Mouse (Mus musculus) heart, postnatal 25 days (tissue): ENCODE data around the gene BC049762. TPM values are rescaled to one million over a fixed set of nuclear protein-coding genes. Genes with fewer than 3 reads are reported as not detected.

Experiments
- DNase-seq: peaks from one replicate; pipeline ENCODE4 v3.0.0; 2022; ENCODE audit warnings: low spot score
- intact Hi-C: fragments of 180-260 bp; cut with DNase I; formaldehyde crosslinking; loops from one replicate; pipeline ENCODE4 v1.15.1; 2025
- total RNA-seq, 2 experiments: library from RNA; stranded (reverse); gene quantifications; 2 replicates each; pipeline ENCODE4 v1.2.3; 2021

The BC049762 gene
- total RNA-seq, 2 experiments from 2014 or later, result 0.42 TPM; not detected in 1

DNA sequence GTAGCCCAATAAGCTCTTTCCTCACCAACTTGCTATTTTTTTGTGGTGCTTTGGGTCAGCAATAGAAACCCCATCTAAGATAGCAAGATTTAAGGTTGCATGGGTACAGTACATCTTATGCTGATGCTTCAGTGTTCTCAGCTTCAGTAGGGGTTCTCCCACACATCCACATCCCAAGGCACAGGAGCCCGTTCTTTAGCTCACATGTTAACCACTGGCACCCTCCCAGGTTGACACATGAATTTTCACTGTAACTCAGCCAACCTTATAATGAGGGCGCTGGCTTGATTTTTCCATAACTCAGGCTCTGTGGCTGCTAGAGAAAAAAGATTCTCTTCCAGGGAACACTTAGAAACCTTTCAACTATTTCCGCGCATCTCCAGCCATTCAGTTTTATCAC lies 35.7 kb downstream of the BC049762 start:
- intact Hi-C loops, result no loop called here

DNA sequence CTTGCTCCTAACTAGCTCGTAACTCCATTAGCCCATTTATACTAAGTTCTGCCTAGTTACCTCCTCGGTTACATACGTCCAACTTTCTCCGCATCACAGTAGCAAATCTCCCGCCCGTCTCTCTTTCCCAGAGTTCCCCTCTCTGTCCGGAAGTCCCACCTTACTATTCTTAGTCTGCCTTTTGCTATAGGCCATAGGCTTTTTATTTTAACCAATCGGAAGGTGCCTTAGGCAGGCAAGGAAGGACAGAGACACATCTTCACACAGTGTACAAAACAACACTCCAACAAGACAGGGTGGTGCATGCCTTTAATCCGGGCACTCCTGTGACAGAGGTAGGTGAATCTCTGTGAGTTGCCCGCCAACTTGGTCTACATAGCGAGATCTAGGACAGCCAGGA lies 42.5 kb downstream of the BC049762 start, which contains the start of gene Gm12569:
TSS of gene Gm12569 (plus strand) at position 166 of the 400 bp plus-strand sequence.
- DNase-seq, result no peak
- intact Hi-C loops, result no loop called here

More for the DNA sequence above, 35.7 kb downstream of the BC049762 start:
- DNase-seq, result no peak

DNA sequence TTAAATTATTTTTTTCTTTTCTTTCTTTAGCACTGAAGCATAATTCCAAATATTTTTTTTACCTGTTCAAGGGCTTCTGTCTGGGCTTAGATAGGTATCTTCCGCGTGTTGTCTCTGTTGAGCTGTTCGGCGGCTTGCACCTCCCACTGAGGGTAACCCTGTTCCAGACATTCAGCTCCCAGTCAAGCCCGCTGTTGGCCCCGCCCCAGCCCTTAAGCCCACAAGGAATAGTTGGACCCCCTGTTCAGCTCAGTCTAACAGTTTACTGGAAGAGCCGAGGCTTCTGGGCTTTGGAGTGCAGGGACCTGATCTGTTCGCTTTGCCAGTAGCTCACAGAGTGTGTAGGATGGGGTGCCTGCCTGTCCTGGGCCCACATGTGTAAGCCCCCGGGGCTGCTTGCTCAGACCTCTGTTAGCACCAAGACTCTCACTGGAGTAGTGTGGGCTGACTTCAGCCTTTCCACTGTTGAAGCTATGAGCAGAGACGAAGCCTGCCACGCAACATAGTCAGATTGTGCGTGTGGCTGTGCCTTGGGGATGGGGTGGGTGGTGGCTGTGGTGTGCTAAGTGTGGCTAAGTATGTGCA lies 43.4 kb downstream of the BC049762 start:
- intact Hi-C loops, result no loop called here
- DNase-seq, result no peak

DNA sequence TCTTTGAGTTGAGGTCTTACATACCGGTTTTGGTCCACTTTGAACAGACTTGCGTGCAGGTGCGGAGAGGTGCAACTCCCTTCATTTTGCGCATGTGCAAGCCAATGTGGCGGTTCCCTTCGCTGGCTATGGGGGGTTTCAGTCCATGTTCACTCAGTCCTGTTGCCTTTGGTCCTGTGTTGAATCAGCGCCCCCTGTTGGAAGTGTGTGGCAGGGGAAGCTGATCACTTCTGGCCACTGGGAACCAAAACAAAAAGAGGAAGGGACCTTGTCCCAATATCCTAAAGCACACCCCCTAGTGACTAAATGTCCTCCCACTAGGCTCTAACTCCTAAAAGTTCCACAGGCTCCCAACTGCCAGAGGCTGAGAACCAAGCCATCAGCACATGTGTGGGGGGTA lies 48.8 kb downstream of the BC049762 start:
- no peak for DNase-seq
- intact Hi-C loops, result no loop called here

DNA sequence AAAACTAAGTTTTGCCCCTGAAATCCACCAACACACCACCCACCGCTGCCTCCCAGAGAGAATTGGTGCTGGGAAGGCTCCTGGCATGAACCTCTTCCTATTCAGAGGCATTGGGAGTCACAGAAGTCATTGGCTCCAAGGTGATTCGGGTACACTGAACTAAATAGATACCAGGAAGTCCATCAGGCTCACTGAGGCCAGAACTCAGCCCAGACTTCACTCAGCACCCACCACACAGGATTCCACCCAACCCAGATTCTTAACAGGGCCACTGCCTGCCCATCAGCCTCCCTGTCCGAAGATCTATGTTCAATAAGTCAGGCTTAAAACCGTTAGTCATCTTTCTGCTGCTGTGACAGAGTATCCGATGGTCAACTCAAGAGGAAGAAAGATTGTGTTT lies 51.4 kb downstream of the BC049762 start:
- no peak for DNase-seq

DNA sequence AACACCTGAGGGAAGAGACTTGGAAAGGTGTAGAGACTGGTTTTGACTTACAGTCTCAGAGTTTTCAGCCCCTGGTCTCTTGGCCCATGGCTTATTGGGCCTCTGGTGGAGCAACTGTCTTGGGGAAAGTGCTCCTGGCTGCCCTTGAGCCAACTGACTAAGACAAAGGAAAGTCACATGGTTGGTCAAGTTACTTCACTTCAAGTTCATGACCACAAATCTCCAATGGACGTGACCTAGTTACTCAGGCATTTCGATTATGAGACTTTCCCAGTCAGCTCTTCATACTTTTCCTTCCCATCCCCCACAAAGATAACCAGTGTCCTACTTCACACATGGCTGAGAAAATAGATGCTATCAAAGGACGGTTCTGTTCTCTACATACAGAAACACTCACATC lies 55.1 kb downstream of the BC049762 start:
- DNase-seq, result no peak

More for the DNA sequence above, 51.4 kb downstream of the BC049762 start:
- intact Hi-C loops, result no loop called here

More for the DNA sequence above, 55.1 kb downstream of the BC049762 start:
- intact Hi-C loops, result no loop called here

Other genes with a start within 250 kb of the BC049762 start
- not detected for gene Olfr54, start 248.8 kb downstream of the BC049762 start, total RNA-seq
- gene Olfr1375, start 214.9 kb downstream of the BC049762 start, total RNA-seq, result not detected
- gene Zfp354a, start 203.8 kb downstream of the BC049762 start, total RNA-seq, result 1 to 10 TPM; 1.6 TPM
- gene Gm12569, start 42.6 kb downstream of the BC049762 start, total RNA-seq, result not detected
- gene Clk4, start 1.3 kb downstream of the BC049762 start, total RNA-seq, result 10 to 100 TPM; 40.4 to 43.4 TPM
- 1 to 10 TPM; 1.0 to 1.6 TPM for gene Col23a1, start 26.9 kb upstream of the BC049762 start, total RNA-seq